Mouse (Mus musculus): ENCODE data around the gene Gucd1. TPM values are rescaled to one million over a fixed set of nuclear protein-coding genes. Genes with fewer than 3 reads are reported as not detected.
"Not testable (repeated sequence)": the region's sequence is repeated elsewhere in the genome, so short reads cannot be mapped to it uniquely, and the experiment has no call there.

Gene Gucd1
- total RNA-seq, 1 experiment from 2014 or later = 87.2 TPM

GRCm38 (mm10) chr10:75548486-75548885 lies 30.7 kb upstream of the Gucd1 start:
- no peak for ATAC-seq (ENCODE audit: extremely low read depth, insufficient number of reproducible peaks, low FRiP score, poor library complexity, severe bottlenecking)

- ATAC-seq (ENCODE audit: extremely low read depth, insufficient number of reproducible peaks, low FRiP score, poor library complexity, severe bottlenecking) = no peak
Observed at GRCm38 (mm10) chr10:75547901-75548300, 30.1 kb upstream of the Gucd1 start.

GRCm38 (mm10) chr10:75536123-75536522 lies 18.4 kb upstream of the Gucd1 start:
- ATAC-seq (ENCODE audit: extremely low read depth, insufficient number of reproducible peaks, low FRiP score, poor library complexity, severe bottlenecking) = peak; percentile 53; the same call in 1 of the 2 replicates

- no peak for ATAC-seq (ENCODE audit: extremely low read depth, insufficient number of reproducible peaks, low FRiP score, poor library complexity, severe bottlenecking)
Observed at GRCm38 (mm10) chr10:75535423-75535822, 17.7 kb upstream of the Gucd1 start.

- no peak for ATAC-seq (ENCODE audit: extremely low read depth, insufficient number of reproducible peaks, low FRiP score, poor library complexity, severe bottlenecking)
Observed at GRCm38 (mm10) chr10:75534934-75535333, 17.2 kb upstream of the Gucd1 start.

- no peak for ATAC-seq (ENCODE audit: extremely low read depth, insufficient number of reproducible peaks, low FRiP score, poor library complexity, severe bottlenecking)
Observed at GRCm38 (mm10) chr10:75534216-75534615, 16.4 kb upstream of the Gucd1 start.

GRCm38 (mm10) chr10:75531532-75532090 lies 13.8 kb upstream of the Gucd1 start:
- peak; percentile 21; the same call in 1 of the 2 replicates for ATAC-seq (ENCODE audit: extremely low read depth, insufficient number of reproducible peaks, low FRiP score, poor library complexity, severe bottlenecking)

- no peak for ATAC-seq (ENCODE audit: extremely low read depth, insufficient number of reproducible peaks, low FRiP score, poor library complexity, severe bottlenecking)
Observed at GRCm38 (mm10) chr10:75530322-75530721, 12.6 kb upstream of the Gucd1 start.

- ATAC-seq (ENCODE audit: extremely low read depth, insufficient number of reproducible peaks, low FRiP score, poor library complexity, severe bottlenecking) = not testable (repeated sequence)
Observed at GRCm38 (mm10) chr10:75525450-75525849, 7.7 kb upstream of the Gucd1 start.

GRCm38 (mm10) chr10:75521643-75522042 lies 3.9 kb upstream of the Gucd1 start:
- no peak for ATAC-seq (ENCODE audit: extremely low read depth, insufficient number of reproducible peaks, low FRiP score, poor library complexity, severe bottlenecking)

GRCm38 (mm10) chr10:75520581-75520980 lies 2.8 kb upstream of the Gucd1 start:
- ATAC-seq (ENCODE audit: extremely low read depth, insufficient number of reproducible peaks, low FRiP score, poor library complexity, severe bottlenecking) = no peak

GRCm38 (mm10) chr10:75517073-75517757 lies 557 bp downstream of the Gucd1 start, which contains the start of gene Snrpd3:
TSS of gene Snrpd3 (plus strand) at chr10:75517551.
- ATAC-seq (ENCODE audit: extremely low read depth, insufficient number of reproducible peaks, low FRiP score, poor library complexity, severe bottlenecking) = peak; percentile 92

- no peak for ATAC-seq (ENCODE audit: extremely low read depth, insufficient number of reproducible peaks, low FRiP score, poor library complexity, severe bottlenecking)
Observed at GRCm38 (mm10) chr10:75516724-75517072, 1.1 kb downstream of the Gucd1 start.

- no peak for ATAC-seq (ENCODE audit: extremely low read depth, insufficient number of reproducible peaks, low FRiP score, poor library complexity, severe bottlenecking)
Observed at GRCm38 (mm10) chr10:75516038-75516723, 1.6 kb downstream of the Gucd1 start.

- ATAC-seq (ENCODE audit: extremely low read depth, insufficient number of reproducible peaks, low FRiP score, poor library complexity, severe bottlenecking) = no peak
Observed at GRCm38 (mm10) chr10:75515216-75516037, 2.3 kb downstream of the Gucd1 start.

GRCm38 (mm10) chr10:75514361-75514760 lies 3.4 kb downstream of the Gucd1 start:
- no peak for ATAC-seq (ENCODE audit: extremely low read depth, insufficient number of reproducible peaks, low FRiP score, poor library complexity, severe bottlenecking)

GRCm38 (mm10) chr10:75513306-75514067 lies 4.3 kb downstream of the Gucd1 start:
- ATAC-seq (ENCODE audit: extremely low read depth, insufficient number of reproducible peaks, low FRiP score, poor library complexity, severe bottlenecking) = no peak

GRCm38 (mm10) chr10:75512796-75513195 lies 5.0 kb downstream of the Gucd1 start:
- no peak for ATAC-seq (ENCODE audit: extremely low read depth, insufficient number of reproducible peaks, low FRiP score, poor library complexity, severe bottlenecking)

- no peak for ATAC-seq (ENCODE audit: extremely low read depth, insufficient number of reproducible peaks, low FRiP score, poor library complexity, severe bottlenecking)
Observed at GRCm38 (mm10) chr10:75511897-75512296, 5.9 kb downstream of the Gucd1 start.

Measured in neutrophil, adult 5-6 weeks (primary cell).